Mouse (Mus musculus) midbrain, embryonic 11.5 days (tissue): ENCODE measurements around the gene Lyzl4. TPM values are rescaled to one million over a fixed set of nuclear protein-coding genes. Genes with fewer than 3 reads are reported as not detected.

Experiments
- ATAC-seq: fragments of 200-750 bp; cut with Nextera tagmentation; 2 replicates; pipeline ENCODE4 v1.8.0; 2017; ENCODE audit warnings: moderate TSS enrichment, moderate library complexity; ENCODE audit not compliant: low FRiP score
- DNase-seq: peaks from one replicate; pipeline ENCODE4 v3.0.0; 2015; ENCODE audit warnings: low spot score; ENCODE audit errors: missing footprints
- H3K27ac ChIP-seq: fragments of 300-500 bp; sonication (generic); 2 replicates; pipeline ENCODE4 v1.5.1; 2014; ENCODE audit warnings: low read depth, low read length
- H3K27me3 ChIP-seq: fragments of 300-500 bp; sonication (generic); 2 replicates; pipeline ENCODE4 v1.6.1; 2014; ENCODE audit warnings: mild to moderate bottlenecking, low read length, moderate library complexity, mixed read lengths; ENCODE audit not compliant: control insufficient read depth, insufficient read depth
- H3K36me3 ChIP-seq: fragments of 300-500 bp; sonication (generic); 2 replicates; pipeline ENCODE4 v1.6.1; 2014; ENCODE audit warnings: mild to moderate bottlenecking, low read length, moderate library complexity, mixed read lengths; ENCODE audit not compliant: control insufficient read depth, insufficient read depth
- H3K4me1 ChIP-seq: fragments of 300-500 bp; sonication (generic); 2 replicates; pipeline ENCODE4 v1.6.1; 2014; ENCODE audit warnings: low read length; ENCODE audit not compliant: control insufficient read depth, insufficient read depth
- H3K4me2 ChIP-seq: fragments of 300-500 bp; sonication (generic); 2 replicates; pipeline ENCODE4 v1.6.1; 2014; ENCODE audit warnings: mild to moderate bottlenecking, moderate library complexity
- H3K4me3 ChIP-seq: fragments of 300-500 bp; sonication (generic); 2 replicates; pipeline ENCODE4 v1.5.1; 2014; ENCODE audit warnings: low read depth, low read length
- H3K9ac ChIP-seq: fragments of 300-500 bp; sonication (generic); 2 replicates; pipeline ENCODE4 v1.6.1; 2014; ENCODE audit warnings: low read length
- H3K9me3 ChIP-seq: fragments of 300-500 bp; sonication (generic); 2 replicates; pipeline ENCODE4 v1.6.1; 2016; ENCODE audit warnings: low read length; ENCODE audit not compliant: control insufficient read depth
- WGBS: fragments of 180-500 bp; shearing (Covaris S2); extraction: QIAGEN DNeasy Blood & Tissue Kit; methylation state at CpG from one replicate; pipeline ENCODE4 v1.1.7; 2014; 5-methylcytosine and 5-hydroxymethylcytosine counted together
- polyA plus RNA-seq: library from polyadenylated mRNA; unstranded; fragments of >200 nt; fragmentation: Nextera tagmentation; extraction: Ambion mirVana; gene quantifications from 2 replicates; pipeline ENCODE4 v1.2.1, GENCODE M21; 2014

Gene Lyzl4
- polyA plus RNA-seq, 1 experiment from 2014 or later, result 0.22 TPM

- ATAC-seq (no peak), DNase-seq (peak; percentile 35)
- Histone ChIP-seq H3K9ac (no peak overlapping the region), H3K27ac (no peak overlapping the region), H3K4me1 (no peaks in the 10 kb centered on the region), H3K9me3 (no peaks in the 10 kb centered on the region), H3K27me3 (no peaks in the 10 kb centered on the region), H3K36me3 (no peaks in the 10 kb centered on the region), H3K4me3 (no peak overlapping the region), H3K4me2 (no peak overlapping the region)
- WGBS, result 52% methylated on average over 7 of the region's 7 CpGs
Measured at GRCm38 (mm10) chr9:121619441-121619840, 22.5 kb downstream of the Lyzl4 start.

GRCm38 (mm10) chr9:121616471-121616870 is 25.4 kb downstream of the Lyzl4 start:
- no peaks in the 10 kb centered on the region for H3K4me1 ChIP-seq
- no peaks in the 10 kb centered on the region for H3K9me3 ChIP-seq
- H3K9ac ChIP-seq, result no peak overlapping the region
- no peak overlapping the region for H3K4me3 ChIP-seq
- WGBS, result 54% methylated on average over 3 of the region's 3 CpGs
- DNase-seq (peak; percentile 85), ATAC-seq (no peak)
- H3K27ac ChIP-seq, result no peak overlapping the region
- no peaks in the 10 kb centered on the region for H3K36me3 ChIP-seq
- H3K27me3 ChIP-seq, result no peaks in the 10 kb centered on the region
- H3K4me2 ChIP-seq, result no peak overlapping the region

- Histone ChIP-seq H3K27me3 (no peaks in the 10 kb centered on the region), H3K4me2 (no peak overlapping the region), H3K4me3 (no peak overlapping the region), H3K36me3 (no peaks in the 10 kb centered on the region), H3K4me1 (no peaks in the 10 kb centered on the region), H3K9me3 (no peaks in the 10 kb centered on the region), H3K27ac (no peak overlapping the region), H3K9ac (no peak overlapping the region)
- peak; percentile 69 for DNase-seq
- no peak for ATAC-seq
Measured at GRCm38 (mm10) chr9:121614241-121614757, 27.6 kb downstream of the Lyzl4 start.

GRCm38 (mm10) chr9:121613192-121613591 is 28.7 kb downstream of the Lyzl4 start:
- no peak overlapping the region for H3K9ac ChIP-seq
- H3K27me3 ChIP-seq, result no peaks in the 10 kb centered on the region
- no peaks in the 10 kb centered on the region for H3K9me3 ChIP-seq
- ATAC-seq (no peak), DNase-seq (no peak)
- WGBS, result 81% methylated on average over 4 of the region's 5 CpGs
- H3K4me2 ChIP-seq, result no peak overlapping the region
- H3K27ac ChIP-seq, result no peak overlapping the region
- no peaks in the 10 kb centered on the region for H3K4me1 ChIP-seq
- H3K36me3 ChIP-seq, result no peaks in the 10 kb centered on the region
- no peak overlapping the region for H3K4me3 ChIP-seq

GRCm38 (mm10) chr9:121609381-121609780 is 32.5 kb downstream of the Lyzl4 start:
- 80% methylated on average over 6 of the region's 6 CpGs for WGBS
- no peaks in the 10 kb centered on the region for H3K9me3 ChIP-seq
- H3K27me3 ChIP-seq, result no peaks in the 10 kb centered on the region
- DNase-seq, result no peak
- no peaks in the 10 kb centered on the region for H3K36me3 ChIP-seq
- H3K4me1 ChIP-seq, result no peaks in the 10 kb centered on the region
- ATAC-seq, result no peak
- no peak overlapping the region for H3K27ac ChIP-seq
- H3K9ac ChIP-seq, result no peak overlapping the region
- H3K4me2 ChIP-seq, result no peak overlapping the region
- no peak overlapping the region for H3K4me3 ChIP-seq

GRCm38 (mm10) chr9:121606498-121607096 is 35.3 kb downstream of the Lyzl4 start:
- ATAC-seq (peak; percentile 33; the same call in 1 of the 2 replicates), DNase-seq (peak; percentile 39)
- Histone ChIP-seq H3K9ac (no peak overlapping the region), H3K36me3 (no peaks in the 10 kb centered on the region), H3K4me1 (no peaks in the 10 kb centered on the region), H3K27ac (no peak overlapping the region), H3K27me3 (no peaks in the 10 kb centered on the region), H3K9me3 (no peaks in the 10 kb centered on the region), H3K4me3 (no peak overlapping the region), H3K4me2 (no peak overlapping the region)
- WGBS, result 58% methylated on average over 1 of the region's 1 CpGs

GRCm38 (mm10) chr9:121605414-121606278 is 36.2 kb downstream of the Lyzl4 start:
- Histone ChIP-seq H3K27me3 (no peaks in the 10 kb centered on the region), H3K27ac (no peak overlapping the region), H3K4me3 (no peak overlapping the region), H3K36me3 (no peaks in the 10 kb centered on the region), H3K9me3 (no peaks in the 10 kb centered on the region), H3K4me2 (no peak overlapping the region), H3K9ac (no peak overlapping the region), H3K4me1 (no peaks in the 10 kb centered on the region)
- ATAC-seq (peak; percentile 87), DNase-seq (peak; percentile 97)
- 59% methylated on average over 12 of the region's 12 CpGs for WGBS

GRCm38 (mm10) chr9:121602381-121602780 is 39.5 kb downstream of the Lyzl4 start:
- H3K4me2 ChIP-seq, result no peak overlapping the region
- no peaks in the 10 kb centered on the region for H3K4me1 ChIP-seq
- WGBS, result 86% methylated on average over 2 of the region's 2 CpGs
- no peaks in the 10 kb centered on the region for H3K36me3 ChIP-seq
- no peaks in the 10 kb centered on the region for H3K9me3 ChIP-seq
- H3K27ac ChIP-seq, result no peak overlapping the region
- H3K27me3 ChIP-seq, result no peaks in the 10 kb centered on the region
- no peak overlapping the region for H3K4me3 ChIP-seq
- no peak overlapping the region for H3K9ac ChIP-seq
- ATAC-seq, result no peak
- no peak for DNase-seq

GRCm38 (mm10) chr9:121600861-121601427 is 41.0 kb downstream of the Lyzl4 start:
- Histone ChIP-seq H3K27ac (no peak overlapping the region), H3K4me1 (no peaks in the 10 kb centered on the region), H3K36me3 (no peaks in the 10 kb centered on the region), H3K4me3 (no peak overlapping the region), H3K4me2 (no peak overlapping the region), H3K9ac (no peak overlapping the region), H3K27me3 (no peaks in the 10 kb centered on the region), H3K9me3 (no peaks in the 10 kb centered on the region)
- 47% methylated on average over 6 of the region's 6 CpGs for WGBS
- ATAC-seq (no peak), DNase-seq (peak; percentile 80)
